Mouse (Mus musculus): ENCODE data around the gene Cmya5. TPM values are rescaled to one million over a fixed set of nuclear protein-coding genes. Genes with fewer than 3 reads are reported as not detected.
A peak's percentile ranks its signal among the peaks of the same experiment; 100 is the strongest.

Cmya5 gene
- polyA plus RNA-seq, 1 experiment from 2014 or later, result 0.13 TPM

GRCm38 (mm10) chr13:93136251-93136650 is 8.3 kb downstream of the Cmya5 start:
- no peaks in the 10 kb centered on the region for H3K9me3 ChIP-seq (ENCODE audit: control insufficient read depth, low read length)

DNA sequence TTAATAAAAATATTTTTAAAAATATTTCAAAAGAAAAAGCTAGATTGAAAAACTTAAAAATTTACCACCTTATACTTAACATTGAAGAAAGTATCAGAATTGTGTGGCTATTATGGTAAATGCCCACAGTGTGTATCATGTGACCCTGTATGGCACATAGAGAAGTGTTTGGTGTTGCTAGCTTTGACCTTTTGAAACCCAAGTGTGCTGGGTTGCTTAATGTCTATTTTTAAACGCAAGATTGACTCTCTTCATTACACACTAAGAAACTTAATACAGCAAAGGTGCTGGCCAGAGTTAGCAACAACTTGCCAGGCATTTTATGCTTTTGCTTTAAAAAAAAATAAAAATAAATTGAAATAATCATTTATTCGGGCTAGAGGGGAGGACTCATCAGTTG is 9.0 kb downstream of the Cmya5 start:
- WGBS, result 82% methylated on average over 2 of the region's 2 CpGs
- no peak for DNase-seq (ENCODE audit: low spot score)

More at GRCm38 (mm10) chr13:93136251-93136650, 8.3 kb downstream of the Cmya5 start:
- 87% methylated on average over 1 of the region's 1 CpGs for WGBS
- Histone ChIP-seq H3K4me2 (ENCODE audit: low read depth) (no peak overlapping the region), H3K9ac (ENCODE audit: low read length) (no peak overlapping the region), H3K36me3 (ENCODE audit: control insufficient read depth, insufficient read depth, low read length) (no peaks in the 10 kb centered on the region), H3K4me1 (ENCODE audit: control insufficient read depth, insufficient read depth, low read length) (no peaks in the 10 kb centered on the region), H3K27ac (ENCODE audit: low read depth, low read length) (no peak overlapping the region), H3K27me3 (ENCODE audit: control insufficient read depth, insufficient read depth, low read length) (no peaks in the 10 kb centered on the region), H3K4me3 (ENCODE audit: low read depth, low read length) (no peak overlapping the region)
- no peak for ATAC-seq (ENCODE audit: insufficient read depth, low FRiP score, low TSS enrichment)
- no peak for DNase-seq (ENCODE audit: low spot score)

GRCm38 (mm10) chr13:93130674-93131073 is 13.8 kb downstream of the Cmya5 start:
- ATAC-seq (ENCODE audit: insufficient read depth, low FRiP score, low TSS enrichment) (no peak), DNase-seq (ENCODE audit: low spot score) (no peak)
- Histone ChIP-seq H3K4me2 (ENCODE audit: low read depth) (no peak overlapping the region), H3K9me3 (ENCODE audit: control insufficient read depth, low read length) (no peaks in the 10 kb centered on the region), H3K4me3 (ENCODE audit: low read depth, low read length) (no peak overlapping the region), H3K4me1 (ENCODE audit: control insufficient read depth, insufficient read depth, low read length) (no peaks in the 10 kb centered on the region), H3K9ac (ENCODE audit: low read length) (no peak overlapping the region), H3K27me3 (ENCODE audit: control insufficient read depth, insufficient read depth, low read length) (no peaks in the 10 kb centered on the region), H3K27ac (ENCODE audit: low read depth, low read length) (no peak overlapping the region), H3K36me3 (ENCODE audit: control insufficient read depth, insufficient read depth, low read length) (no peaks in the 10 kb centered on the region)
- 89% methylated on average over 3 of the region's 3 CpGs for WGBS

More for the DNA sequence above, 9.0 kb downstream of the Cmya5 start:
- no peak overlapping the region for H3K9ac ChIP-seq (ENCODE audit: low read length)
- H3K27ac ChIP-seq (ENCODE audit: low read depth, low read length), result no peak overlapping the region
- no peaks in the 10 kb centered on the region for H3K27me3 ChIP-seq (ENCODE audit: control insufficient read depth, insufficient read depth, low read length)
- H3K4me3 ChIP-seq (ENCODE audit: low read depth, low read length), result no peak overlapping the region
- H3K9me3 ChIP-seq (ENCODE audit: control insufficient read depth, low read length), result no peaks in the 10 kb centered on the region
- H3K36me3 ChIP-seq (ENCODE audit: control insufficient read depth, insufficient read depth, low read length), result no peaks in the 10 kb centered on the region
- ATAC-seq (ENCODE audit: insufficient read depth, low FRiP score, low TSS enrichment), result no peak
- H3K4me1 ChIP-seq (ENCODE audit: control insufficient read depth, insufficient read depth, low read length), result no peaks in the 10 kb centered on the region
- H3K4me2 ChIP-seq (ENCODE audit: low read depth), result no peak overlapping the region

- no peak for DNase-seq (ENCODE audit: low spot score)
- Histone ChIP-seq H3K36me3 (ENCODE audit: control insufficient read depth, insufficient read depth, low read length) (no peaks in the 10 kb centered on the region), H3K4me1 (ENCODE audit: control insufficient read depth, insufficient read depth, low read length) (no peaks in the 10 kb centered on the region), H3K9ac (ENCODE audit: low read length) (no peak overlapping the region), H3K4me2 (ENCODE audit: low read depth) (no peak overlapping the region), H3K9me3 (ENCODE audit: control insufficient read depth, low read length) (no peaks in the 10 kb centered on the region), H3K27me3 (ENCODE audit: control insufficient read depth, insufficient read depth, low read length) (no peaks in the 10 kb centered on the region), H3K27ac (ENCODE audit: low read depth, low read length) (no peak overlapping the region), H3K4me3 (ENCODE audit: low read depth, low read length) (no peak overlapping the region)
- 60% methylated on average over 5 of the region's 5 CpGs for WGBS
- no peak for ATAC-seq (ENCODE audit: insufficient read depth, low FRiP score, low TSS enrichment)
Observed at GRCm38 (mm10) chr13:93128961-93129360, 15.6 kb downstream of the Cmya5 start.

DNA sequence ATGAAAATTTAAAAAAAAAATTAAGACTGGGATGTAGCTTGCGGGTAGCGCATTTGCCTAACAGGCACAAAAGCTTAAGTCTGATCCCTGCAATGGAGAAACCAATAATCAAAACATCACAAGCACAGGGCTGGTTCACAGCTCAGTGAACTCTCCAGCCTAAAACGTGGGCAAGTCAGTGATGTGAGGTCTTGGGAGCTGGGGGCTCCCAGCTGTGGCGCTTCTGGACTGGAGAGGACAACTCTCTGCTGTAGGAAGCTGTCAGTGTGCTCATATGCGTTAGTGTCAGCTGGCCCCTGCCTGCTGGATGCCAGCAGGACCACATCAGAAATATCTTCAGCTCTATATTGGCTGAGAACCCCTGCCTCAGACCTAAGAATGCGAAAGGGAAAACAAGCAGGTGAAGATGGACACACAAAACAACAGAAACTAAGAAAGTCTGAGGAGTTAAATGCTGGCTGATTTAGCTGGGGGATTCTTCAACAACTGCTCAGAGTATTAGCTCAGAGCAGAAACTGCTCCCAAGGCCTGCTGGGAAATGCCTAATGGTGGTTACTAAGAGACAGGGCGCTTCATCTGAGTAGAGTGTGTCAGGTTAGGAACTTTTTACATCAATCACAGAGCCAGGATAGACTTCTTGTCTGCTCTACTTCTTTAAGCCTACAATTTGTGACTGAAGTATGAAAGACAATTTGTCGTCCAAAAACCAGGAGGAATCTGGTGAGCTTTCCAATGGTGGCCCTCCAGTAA is 16.2 kb downstream of the Cmya5 start:
- DNase-seq (ENCODE audit: low spot score), result no peak
- ATAC-seq (ENCODE audit: insufficient read depth, low FRiP score, low TSS enrichment), result no peak
- no peaks in the 10 kb centered on the region for H3K9me3 ChIP-seq (ENCODE audit: control insufficient read depth, low read length)
- no peaks in the 10 kb centered on the region for H3K4me1 ChIP-seq (ENCODE audit: control insufficient read depth, insufficient read depth, low read length)
- H3K4me2 ChIP-seq (ENCODE audit: low read depth), result no peak overlapping the region
- H3K4me3 ChIP-seq (ENCODE audit: low read depth, low read length), result no peak overlapping the region
- no peak overlapping the region for H3K27ac ChIP-seq (ENCODE audit: low read depth, low read length)
- H3K9ac ChIP-seq (ENCODE audit: low read length), result no peak overlapping the region
- WGBS, result 77% methylated on average over 8 of the region's 8 CpGs
- H3K27me3 ChIP-seq (ENCODE audit: control insufficient read depth, insufficient read depth, low read length), result no peaks in the 10 kb centered on the region
- no peaks in the 10 kb centered on the region for H3K36me3 ChIP-seq (ENCODE audit: control insufficient read depth, insufficient read depth, low read length)

- 93% methylated on average over 9 of the region's 9 CpGs for WGBS
- Histone ChIP-seq H3K4me3 (ENCODE audit: low read depth, low read length) (no peak overlapping the region), H3K9me3 (ENCODE audit: control insufficient read depth, low read length) (no peaks in the 10 kb centered on the region), H3K27ac (ENCODE audit: low read depth, low read length) (no peak overlapping the region), H3K36me3 (ENCODE audit: control insufficient read depth, insufficient read depth, low read length) (no peaks in the 10 kb centered on the region), H3K4me2 (ENCODE audit: low read depth) (no peak overlapping the region), H3K9ac (ENCODE audit: low read length) (no peak overlapping the region), H3K27me3 (ENCODE audit: control insufficient read depth, insufficient read depth, low read length) (no peaks in the 10 kb centered on the region), H3K4me1 (ENCODE audit: control insufficient read depth, insufficient read depth, low read length) (no peaks in the 10 kb centered on the region)
- DNase-seq (ENCODE audit: low spot score) (no peak), ATAC-seq (ENCODE audit: insufficient read depth, low FRiP score, low TSS enrichment) (no peak)
Observed at GRCm38 (mm10) chr13:93122321-93122720, 22.2 kb downstream of the Cmya5 start.

- H3K4me1 ChIP-seq (ENCODE audit: control insufficient read depth, insufficient read depth, low read length), result no peaks in the 10 kb centered on the region
- H3K27me3 ChIP-seq (ENCODE audit: control insufficient read depth, insufficient read depth, low read length), result no peaks in the 10 kb centered on the region
- no peak overlapping the region for H3K27ac ChIP-seq (ENCODE audit: low read depth, low read length)
- no peak overlapping the region for H3K9ac ChIP-seq (ENCODE audit: low read length)
- H3K4me2 ChIP-seq (ENCODE audit: low read depth), result 0 out of 2 replicates have a peak overlapping the region, but pooled peaks have one; percentile 5
- no peak overlapping the region for H3K4me3 ChIP-seq (ENCODE audit: low read depth, low read length)
- H3K36me3 ChIP-seq (ENCODE audit: control insufficient read depth, insufficient read depth, low read length), result no peaks in the 10 kb centered on the region
- WGBS, result 57% methylated on average over 7 of the region's 7 CpGs
- DNase-seq (ENCODE audit: low spot score) (no peak), ATAC-seq (ENCODE audit: insufficient read depth, low FRiP score, low TSS enrichment) (peak; percentile 67)
- H3K9me3 ChIP-seq (ENCODE audit: control insufficient read depth, low read length), result no peaks in the 10 kb centered on the region
Observed at GRCm38 (mm10) chr13:93117241-93117640, 27.3 kb downstream of the Cmya5 start.

DNA sequence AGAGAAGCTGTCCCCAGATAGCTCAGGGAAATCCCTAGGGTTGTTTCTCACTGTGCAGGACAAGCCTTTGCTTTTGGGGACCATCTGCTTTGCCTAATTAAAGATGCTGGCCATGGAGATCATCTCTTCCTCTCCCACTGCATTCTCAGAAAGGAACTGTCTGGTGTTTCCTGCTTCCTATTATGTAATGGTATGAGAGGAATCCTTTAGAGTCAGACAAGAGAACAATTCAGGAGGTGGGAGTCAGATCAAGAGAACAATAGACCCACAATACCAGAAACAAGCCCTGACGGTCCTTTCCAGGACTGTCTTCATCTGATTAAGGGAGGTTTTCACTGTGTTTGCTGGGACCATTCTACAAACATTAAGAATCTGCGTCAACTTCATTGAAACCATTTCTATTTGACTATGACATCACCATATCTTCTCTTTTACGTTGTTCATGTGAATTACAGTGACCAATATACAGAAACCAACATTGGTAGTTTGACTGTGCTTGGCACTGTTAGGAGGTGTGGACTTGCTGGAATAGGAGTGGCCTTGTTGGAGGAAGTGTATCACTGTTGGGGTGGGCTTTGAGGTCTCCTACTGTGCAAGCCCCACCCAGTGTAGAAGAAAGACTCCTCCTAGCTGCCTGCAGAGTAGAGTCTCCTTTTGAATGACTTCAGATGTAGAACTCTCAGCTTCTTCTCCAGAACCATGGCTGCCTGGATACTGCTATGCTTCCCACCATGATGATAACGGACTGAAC is 42.0 kb downstream of the Cmya5 start:
- DNase-seq (ENCODE audit: low spot score) (no peak), ATAC-seq (ENCODE audit: insufficient read depth, low FRiP score, low TSS enrichment) (no peak)
- Histone ChIP-seq H3K27ac (ENCODE audit: low read depth, low read length) (no peak overlapping the region), H3K4me3 (ENCODE audit: low read depth, low read length) (no peak overlapping the region), H3K27me3 (ENCODE audit: control insufficient read depth, insufficient read depth, low read length) (no peaks in the 10 kb centered on the region), H3K36me3 (ENCODE audit: control insufficient read depth, insufficient read depth, low read length) (no peaks in the 10 kb centered on the region), H3K4me1 (ENCODE audit: control insufficient read depth, insufficient read depth, low read length) (no peaks in the 10 kb centered on the region), H3K9ac (ENCODE audit: low read length) (no peak overlapping the region), H3K9me3 (ENCODE audit: control insufficient read depth, low read length) (no peaks in the 10 kb centered on the region), H3K4me2 (ENCODE audit: low read depth) (no peak overlapping the region)
- WGBS, result 62% methylated on average over 4 of the region's 4 CpGs

DNA sequence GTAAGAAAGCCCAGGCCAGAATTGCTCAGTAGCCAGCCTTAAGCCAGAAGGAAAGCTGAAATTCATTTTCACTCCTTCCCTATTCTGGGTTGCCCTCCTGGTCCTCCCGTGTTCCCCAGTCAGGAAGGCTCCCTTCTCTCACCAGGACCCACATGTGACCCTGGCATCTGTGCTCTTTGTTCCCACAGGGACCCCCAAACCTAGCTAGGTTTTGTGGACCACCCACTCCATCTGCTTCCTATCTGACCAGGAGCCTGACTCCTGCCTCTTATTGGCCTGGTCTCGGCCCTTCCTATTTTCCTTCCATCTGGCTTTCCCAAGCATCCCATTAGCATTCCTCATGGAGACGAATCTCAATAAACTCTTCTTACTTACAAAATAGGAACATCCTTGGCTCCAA is 45.9 kb downstream of the Cmya5 start:
- no peaks in the 10 kb centered on the region for H3K9me3 ChIP-seq (ENCODE audit: control insufficient read depth, low read length)
- no peak overlapping the region for H3K4me3 ChIP-seq (ENCODE audit: low read depth, low read length)
- no peak for DNase-seq (ENCODE audit: low spot score)
- H3K36me3 ChIP-seq (ENCODE audit: control insufficient read depth, insufficient read depth, low read length), result no peaks in the 10 kb centered on the region
- 80% methylated on average over 3 of the region's 3 CpGs for WGBS
- no peak for ATAC-seq (ENCODE audit: insufficient read depth, low FRiP score, low TSS enrichment)
- H3K27ac ChIP-seq (ENCODE audit: low read depth, low read length), result no peak overlapping the region
- no peaks in the 10 kb centered on the region for H3K27me3 ChIP-seq (ENCODE audit: control insufficient read depth, insufficient read depth, low read length)
- no peak overlapping the region for H3K4me2 ChIP-seq (ENCODE audit: low read depth)
- H3K4me1 ChIP-seq (ENCODE audit: control insufficient read depth, insufficient read depth, low read length), result no peaks in the 10 kb centered on the region
- no peak overlapping the region for H3K9ac ChIP-seq (ENCODE audit: low read length)

All from neural tube, embryonic 11.5 days (tissue).